2 mouse cellular contexts compared by ENCODE assay signal in the genomic region with DNA sequence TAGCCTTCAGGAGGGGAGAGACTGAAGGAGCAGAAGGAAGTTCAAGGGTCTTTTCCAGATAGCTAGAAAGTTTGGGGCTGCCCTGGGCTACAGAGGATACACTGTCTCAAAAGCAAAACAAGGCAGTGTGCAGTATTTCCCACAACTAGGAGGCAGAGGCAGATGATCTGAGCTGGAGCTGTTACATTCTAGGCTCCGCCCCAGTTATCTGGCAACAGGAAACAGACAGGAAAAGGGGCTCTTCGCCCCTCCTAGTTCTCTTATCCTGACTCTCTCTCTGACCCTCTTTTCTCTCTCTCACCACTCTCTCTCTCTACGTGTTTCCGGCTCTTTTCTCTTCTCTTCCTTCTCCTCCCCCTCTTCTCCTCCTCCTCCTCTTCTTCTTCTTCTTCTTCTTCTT.
TF ChIP-seq lines count a peak whose summit lies in the region.

No protein-coding gene starts in this region.

TF ChIP-seq in CH12.LX, 34 proteins besides CTCF, POLR2A, EP300 and RAD21:
- TF ChIP-seq HCFC1 (IDR thresholded peaks at IDR 0.05; ENCODE audit: low read depth, low read length) = peak; percentile 23; the same call in 1 of the 2 replicates
- TF ChIP-seq E2F4 (IDR thresholded peaks at IDR 0.05; ENCODE audit: insufficient replicate concordance, low read depth, low read length) = no peak

TF ChIP-seq in myocyte, 11 proteins besides CTCF, POLR2A, EP300 and RAD21:
- TF ChIP-seq REST (IDR thresholded peaks at IDR 0.05; ENCODE audit: insufficient read depth, insufficient read length) = no peak
- TF ChIP-seq TCF3 (IDR thresholded peaks at IDR 0.05; ENCODE audit: insufficient read length, low read depth) = no peak
- no peak for TF ChIP-seq SRF (IDR thresholded peaks at IDR 0.05; ENCODE audit: control insufficient read depth, insufficient read length, low read depth)
- TF ChIP-seq USF1 (IDR thresholded peaks at IDR 0.05; ENCODE audit: low read depth) = no peak
- no peak for TF ChIP-seq E2F4 (IDR thresholded peaks at IDR 0.05; ENCODE audit: insufficient read depth)
- no peak for TF ChIP-seq MAX (IDR thresholded peaks at IDR 0.05; ENCODE audit: low read depth)
- TF ChIP-seq CEBPB (IDR thresholded peaks at IDR 0.05; ENCODE audit: insufficient read depth, poor library complexity, severe bottlenecking) = no peak
- TF ChIP-seq POLR2AphosphoS2 (IDR thresholded peaks at IDR 0.05; ENCODE audit: insufficient read length, low read depth) = no peak
- TF ChIP-seq TCF12 (IDR thresholded peaks at IDR 0.05; ENCODE audit: insufficient read depth, poor library complexity, severe bottlenecking) = no peak
- TF ChIP-seq MYOG (IDR thresholded peaks at IDR 0.05; ENCODE audit: control insufficient read depth in 1 of 3, insufficient read depth in 1 of 3, insufficient read length in 2 of 3, low read depth in 2 of 3) = no peak
- no peak for TF ChIP-seq MYOD1 (IDR thresholded peaks at IDR 0.05; ENCODE audit: control insufficient read depth in 1 of 3, insufficient read length in 2 of 3, low read depth in 2 of 3)
TF ChIP-seq in myocyte: peak in this region for 0.
